Mouse (Mus musculus): Measurements from ENCODE around the gene Pik3ip1. TPM values are rescaled to one million over a fixed set of nuclear protein-coding genes. Genes with fewer than 3 reads are reported as not detected.

Gene Pik3ip1
- polyA plus RNA-seq, 1 experiment = 11.0 TPM

DNA sequence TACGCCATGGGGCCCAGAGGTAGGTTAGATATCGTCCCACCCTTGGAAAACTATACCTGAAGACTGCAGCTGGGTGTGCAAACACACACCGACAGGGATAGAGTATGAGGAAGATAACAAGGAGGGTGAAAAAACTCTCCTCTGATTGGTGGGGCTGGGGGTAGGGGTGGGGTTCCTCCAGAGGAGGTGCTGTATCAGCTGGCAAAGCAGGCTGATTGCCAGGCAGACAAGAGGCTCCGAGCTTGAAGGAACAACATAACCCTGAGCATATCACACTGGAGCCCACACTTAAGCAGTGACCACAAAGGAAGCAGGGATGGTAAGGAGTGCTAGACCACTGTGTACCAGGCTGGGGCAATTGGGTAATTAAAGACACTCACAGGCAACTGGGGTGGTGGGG lies 49.2 kb downstream of the Pik3ip1 start:
- Histone ChIP-seq H3K4me1 (ENCODE audit: control insufficient read depth, insufficient read depth, insufficient read length, low read length) (no peaks in the 10 kb centered on the region), H3K27ac (ENCODE audit: insufficient read depth, low read depth, low read length) (no peak overlapping the region), H3K36me3 (ENCODE audit: control insufficient read depth, insufficient read depth, low read length) (peaks cover 18% of the 10 kb centered on the region), H3K4me3 (ENCODE audit: low read depth, low read length) (no peak overlapping the region), H3K27me3 (ENCODE audit: control insufficient read depth, insufficient read depth, low read length) (no peaks in the 10 kb centered on the region)
- WGBS = 35% methylated on average over 4 of the region's 4 CpGs
- no peak for TF ChIP-seq CTCF (IDR thresholded peaks at IDR 0.05; ENCODE audit: extremely low read depth, insufficient read length, insufficient replicate concordance, low read depth, low read length)
- TF ChIP-seq POLR2A (IDR thresholded peaks at IDR 0.05; ENCODE audit: low read depth, low read length) = no peak

DNA sequence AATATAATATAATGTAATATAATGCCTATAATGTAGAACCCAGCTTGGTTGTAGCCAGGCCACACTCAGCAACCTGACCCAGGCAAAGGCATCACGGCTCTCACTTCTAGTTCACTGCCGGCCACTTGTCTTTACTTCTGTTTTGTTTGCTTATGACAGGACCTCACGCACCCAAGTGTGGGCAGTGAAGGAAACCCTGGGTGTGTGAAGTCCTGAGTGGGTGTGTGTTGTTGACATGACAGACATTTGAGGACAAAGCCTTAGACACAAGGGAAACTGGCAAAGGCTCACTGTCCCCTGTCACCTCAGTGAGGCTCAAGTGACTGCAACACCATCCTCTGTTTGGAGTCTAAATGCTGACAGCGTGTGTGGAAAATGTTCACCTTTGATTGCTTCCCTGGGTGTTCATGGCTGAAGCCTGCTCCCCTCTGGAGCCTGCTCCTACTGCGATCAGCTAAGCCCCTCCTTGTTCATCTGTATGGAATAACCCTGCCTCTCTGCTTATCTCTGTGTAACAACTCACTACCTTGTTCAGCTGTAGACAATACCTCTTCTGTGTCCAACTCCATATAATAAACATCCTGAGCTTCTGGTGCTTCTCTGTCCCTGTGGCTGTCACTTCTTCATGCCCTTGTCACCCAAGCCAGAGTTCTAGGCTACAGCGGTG lies 51.1 kb downstream of the Pik3ip1 start:
- WGBS = 71% methylated on average over 6 of the region's 6 CpGs
- no peak overlapping the region for H3K27ac ChIP-seq (ENCODE audit: insufficient read depth, low read depth, low read length)

DNA sequence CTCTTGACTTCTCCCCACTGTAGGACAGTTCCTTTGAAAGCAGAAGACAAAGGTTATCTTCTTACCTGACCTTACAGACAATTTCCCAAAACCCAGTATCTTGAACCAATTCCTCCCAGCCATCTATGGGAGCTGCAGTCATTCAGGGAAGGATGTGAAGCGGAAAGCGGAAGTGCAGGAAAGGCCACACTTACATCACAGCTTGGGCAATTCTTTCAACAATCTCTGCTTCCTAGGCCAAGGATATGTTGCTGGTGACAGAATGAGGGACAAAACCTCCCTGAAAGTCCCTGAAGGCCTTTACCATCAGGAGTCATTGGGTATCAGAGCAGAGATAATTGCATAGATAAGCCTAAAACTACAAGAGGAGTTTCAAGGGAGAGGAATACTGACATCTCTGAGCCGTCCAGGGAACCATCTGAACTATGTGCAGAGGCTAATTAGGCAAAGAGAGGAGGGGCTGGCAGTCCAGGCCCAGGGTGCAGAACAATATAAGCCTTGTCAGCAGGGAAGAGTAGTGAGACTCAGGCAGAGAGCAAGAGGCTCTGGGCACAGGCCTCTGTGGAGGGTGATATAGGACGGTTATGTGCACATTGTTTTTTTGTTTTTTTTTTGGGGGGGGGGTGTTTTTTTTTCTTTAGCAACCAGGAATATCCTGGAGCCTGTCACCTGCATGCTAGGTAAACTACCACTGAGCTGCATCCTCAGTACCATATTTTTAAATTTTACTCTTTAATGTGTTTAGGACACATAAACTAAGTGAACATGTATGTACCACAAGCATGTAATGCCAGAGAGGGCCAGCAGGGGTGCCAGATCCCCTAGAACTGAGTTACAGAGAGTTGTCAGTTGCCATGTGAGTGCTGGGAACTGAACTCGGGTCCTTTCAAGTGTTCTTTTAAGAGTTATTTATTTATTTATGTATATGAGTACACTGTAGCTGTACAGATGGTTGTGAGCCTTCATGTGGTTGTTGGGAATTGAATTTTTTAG lies 52.7 kb downstream of the Pik3ip1 start:
- H3K36me3 ChIP-seq (ENCODE audit: control insufficient read depth, insufficient read depth, low read length) = peaks cover 19% of the 10 kb centered on the region
- TF ChIP-seq POLR2A (IDR thresholded peaks at IDR 0.05; ENCODE audit: low read depth, low read length) (no peak), CTCF (IDR thresholded peaks at IDR 0.05; ENCODE audit: extremely low read depth, insufficient read length, insufficient replicate concordance, low read depth, low read length) (no peak)
- peaks cover 12% of the 10 kb centered on the region; the same call in 1 of the 2 replicates for H3K4me1 ChIP-seq (ENCODE audit: control insufficient read depth, insufficient read depth, insufficient read length, low read length)
- no peaks in the 10 kb centered on the region for H3K27me3 ChIP-seq (ENCODE audit: control insufficient read depth, insufficient read depth, low read length)
- no peak overlapping the region for H3K4me3 ChIP-seq (ENCODE audit: low read depth, low read length)
- WGBS = 89% methylated on average over 5 of the region's 5 CpGs
- H3K27ac ChIP-seq (ENCODE audit: insufficient read depth, low read depth, low read length) = no peak overlapping the region

More for the DNA sequence above, 51.1 kb downstream of the Pik3ip1 start:
- TF ChIP-seq POLR2A (IDR thresholded peaks at IDR 0.05; ENCODE audit: low read depth, low read length) = no peak
- TF ChIP-seq CTCF (IDR thresholded peaks at IDR 0.05; ENCODE audit: extremely low read depth, insufficient read length, insufficient replicate concordance, low read depth, low read length) = no peak
- peaks cover 19% of the 10 kb centered on the region for H3K36me3 ChIP-seq (ENCODE audit: control insufficient read depth, insufficient read depth, low read length)
- peaks cover 2% of the 10 kb centered on the region; the same call in 1 of the 2 replicates for H3K4me1 ChIP-seq (ENCODE audit: control insufficient read depth, insufficient read depth, insufficient read length, low read length)
- no peak overlapping the region for H3K4me3 ChIP-seq (ENCODE audit: low read depth, low read length)
- H3K27me3 ChIP-seq (ENCODE audit: control insufficient read depth, insufficient read depth, low read length) = no peaks in the 10 kb centered on the region

DNA sequence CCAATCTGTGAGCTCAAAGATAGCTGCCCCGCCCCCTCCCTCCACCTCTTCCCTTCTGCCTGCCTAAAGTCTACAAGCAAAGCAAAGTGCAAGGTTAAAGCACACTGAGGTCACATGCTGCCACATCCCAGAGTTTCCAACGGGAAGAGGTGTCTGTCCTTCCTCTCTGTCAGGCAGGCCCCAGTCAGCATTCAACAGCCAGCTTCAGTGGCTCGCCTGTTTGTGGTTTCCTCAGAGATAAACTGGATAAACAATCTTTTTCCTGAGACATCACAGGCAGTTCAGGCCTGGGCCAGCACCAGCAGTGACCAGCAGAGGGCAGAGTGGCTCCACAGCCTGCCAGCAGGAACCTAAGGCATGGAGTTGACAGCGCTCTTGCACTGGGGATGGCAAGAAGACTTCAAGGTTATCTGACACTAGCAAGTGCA lies 56.8 kb downstream of the Pik3ip1 start:
- no peak overlapping the region for H3K27ac ChIP-seq (ENCODE audit: insufficient read depth, low read depth, low read length)

DNA sequence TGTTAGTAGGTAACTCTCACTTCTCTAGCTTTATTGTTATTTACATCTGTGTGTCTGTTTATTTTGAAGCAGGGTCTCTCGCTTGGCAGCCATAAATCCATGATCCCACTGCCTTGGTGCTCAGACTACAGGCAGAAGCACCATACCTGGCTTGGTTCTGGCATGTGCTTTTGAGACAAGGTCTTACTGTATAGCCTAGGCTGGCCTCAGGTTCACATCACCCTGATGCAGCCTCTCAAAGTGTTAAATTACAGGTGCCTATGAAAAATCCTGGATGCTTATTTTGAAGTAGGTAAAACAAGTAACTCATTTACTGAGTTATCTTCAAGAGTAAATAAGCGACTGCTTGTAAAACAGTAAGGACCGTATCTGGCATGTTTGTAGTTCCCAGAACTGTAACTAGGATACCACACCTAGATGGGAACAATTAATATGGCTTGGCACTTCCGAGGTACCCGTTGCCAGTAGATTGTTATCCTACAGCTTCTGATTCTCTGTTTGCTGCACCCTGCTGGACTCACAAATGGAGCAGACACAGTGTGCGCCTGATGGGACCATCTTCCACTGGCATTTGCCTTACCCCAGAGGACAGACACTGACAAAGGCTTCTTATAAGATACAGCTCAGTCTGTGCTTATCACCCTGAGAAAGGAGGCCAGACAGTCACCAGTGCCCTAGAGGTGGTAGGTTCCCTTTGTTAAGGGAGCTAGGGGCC lies 57.4 kb downstream of the Pik3ip1 start:
- TF ChIP-seq CTCF (IDR thresholded peaks at IDR 0.05; ENCODE audit: extremely low read depth, insufficient read length, insufficient replicate concordance, low read depth, low read length) (no peak), POLR2A (IDR thresholded peaks at IDR 0.05; ENCODE audit: low read depth, low read length) (no peak)
- Histone ChIP-seq H3K4me3 (ENCODE audit: low read depth, low read length) (no peak overlapping the region), H3K27me3 (ENCODE audit: control insufficient read depth, insufficient read depth, low read length) (no peaks in the 10 kb centered on the region), H3K27ac (ENCODE audit: insufficient read depth, low read depth, low read length) (peak overlapping the region; percentile 69), H3K4me1 (ENCODE audit: control insufficient read depth, insufficient read depth, insufficient read length, low read length) (peaks cover 21% of the 10 kb centered on the region), H3K36me3 (ENCODE audit: control insufficient read depth, insufficient read depth, low read length) (peaks cover 16% of the 10 kb centered on the region)
- 20% methylated on average over 6 of the region's 6 CpGs for WGBS

More for the DNA sequence above, 56.8 kb downstream of the Pik3ip1 start:
- H3K4me1 ChIP-seq (ENCODE audit: control insufficient read depth, insufficient read depth, insufficient read length, low read length) = peaks cover 16% of the 10 kb centered on the region; the same call in 1 of the 2 replicates
- no peak for TF ChIP-seq POLR2A (IDR thresholded peaks at IDR 0.05; ENCODE audit: low read depth, low read length)
- TF ChIP-seq CTCF (IDR thresholded peaks at IDR 0.05; ENCODE audit: extremely low read depth, insufficient read length, insufficient replicate concordance, low read depth, low read length) = peak; percentile 97
- peaks cover 15% of the 10 kb centered on the region for H3K36me3 ChIP-seq (ENCODE audit: control insufficient read depth, insufficient read depth, low read length)
- WGBS = 6% methylated on average over 4 of the region's 4 CpGs
- H3K4me3 ChIP-seq (ENCODE audit: low read depth, low read length) = no peak overlapping the region
- no peaks in the 10 kb centered on the region for H3K27me3 ChIP-seq (ENCODE audit: control insufficient read depth, insufficient read depth, low read length)

DNA sequence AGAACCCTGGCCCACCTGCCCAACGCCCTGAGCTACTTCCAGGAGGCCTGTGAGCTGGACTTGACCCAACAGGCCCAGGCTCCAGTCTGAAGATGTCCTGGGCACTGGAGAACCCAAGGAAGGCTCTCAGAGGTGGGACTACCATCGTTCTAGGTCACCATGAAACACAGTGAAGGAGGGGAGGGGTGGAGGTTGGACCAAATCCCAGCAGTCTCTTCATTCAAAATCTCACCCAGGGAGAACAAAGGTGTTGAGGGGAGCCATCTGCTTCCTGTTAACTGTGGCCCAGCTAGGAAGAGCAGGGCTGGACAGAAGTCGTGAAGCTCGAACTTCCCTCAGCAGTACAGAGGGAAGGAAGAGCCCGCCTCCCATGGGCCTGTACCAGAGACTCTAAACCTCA lies 59.8 kb downstream of the Pik3ip1 start:
- 56% methylated on average over 5 of the region's 5 CpGs for WGBS
- H3K4me1 ChIP-seq (ENCODE audit: control insufficient read depth, insufficient read depth, insufficient read length, low read length) = peaks cover 28% of the 10 kb centered on the region
- H3K27me3 ChIP-seq (ENCODE audit: control insufficient read depth, insufficient read depth, low read length) = no peaks in the 10 kb centered on the region
- no peak overlapping the region for H3K4me3 ChIP-seq (ENCODE audit: low read depth, low read length)
- no peak overlapping the region for H3K27ac ChIP-seq (ENCODE audit: insufficient read depth, low read depth, low read length)
- TF ChIP-seq POLR2A (IDR thresholded peaks at IDR 0.05; ENCODE audit: low read depth, low read length) = no peak
- TF ChIP-seq CTCF (IDR thresholded peaks at IDR 0.05; ENCODE audit: extremely low read depth, insufficient read length, insufficient replicate concordance, low read depth, low read length) = no peak
- H3K36me3 ChIP-seq (ENCODE audit: control insufficient read depth, insufficient read depth, low read length) = peaks cover 11% of the 10 kb centered on the region
